Mouse (Mus musculus): ENCODE measurements around the gene Olfr370. TPM values are rescaled to one million over a fixed set of nuclear protein-coding genes. Genes with fewer than 3 reads are reported as not detected.
"Not testable (repeated sequence)": the region's sequence is repeated elsewhere in the genome, so short reads cannot be mapped to it uniquely, and the experiment has no call there.

Olfr370 gene
- polyA plus RNA-seq, 1 experiment from 2014 or later: 0.04 TPM

DNA sequence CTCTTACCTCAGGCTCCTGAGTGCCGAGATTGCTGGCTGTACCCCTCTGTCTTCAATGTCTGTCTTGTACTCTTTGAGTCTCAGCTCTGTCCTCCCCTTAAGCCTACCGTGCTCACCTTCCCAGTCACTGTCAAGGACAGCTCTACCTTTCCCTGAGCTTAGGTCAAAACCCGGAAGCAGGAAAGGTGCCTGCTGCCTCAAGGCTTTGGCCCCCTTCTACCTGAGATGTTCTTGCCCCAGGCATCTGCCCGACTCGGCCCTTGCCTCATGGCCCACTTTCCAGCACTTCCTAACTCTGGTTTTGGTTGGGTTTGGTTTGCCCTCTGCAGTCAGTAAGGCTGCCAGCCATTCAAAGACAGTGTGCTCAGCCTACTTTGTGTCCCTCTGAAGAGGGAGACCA, 33.2 kb downstream of the Olfr370 start:
- no peaks in the 10 kb centered on the region for H3K27me3 ChIP-seq
- no peaks in the 10 kb centered on the region for H3K9me3 ChIP-seq
- no peak overlapping the region for H3K27ac ChIP-seq
- no peak overlapping the region; the same call in 1 of the 2 replicates for H3K9ac ChIP-seq (replicated peaks)
- H3K4me2 ChIP-seq (replicated peaks): no peak overlapping the region
- ATAC-seq: no peak
- H3K36me3 ChIP-seq: peaks cover 48% of the 10 kb centered on the region
- no peak overlapping the region; the same call in 1 of the 2 replicates for H3K4me3 ChIP-seq (replicated peaks)
- peaks cover 23% of the 10 kb centered on the region for H3K4me1 ChIP-seq (replicated peaks)
- 82% methylated on average over 5 of the region's 5 CpGs for WGBS

DNA sequence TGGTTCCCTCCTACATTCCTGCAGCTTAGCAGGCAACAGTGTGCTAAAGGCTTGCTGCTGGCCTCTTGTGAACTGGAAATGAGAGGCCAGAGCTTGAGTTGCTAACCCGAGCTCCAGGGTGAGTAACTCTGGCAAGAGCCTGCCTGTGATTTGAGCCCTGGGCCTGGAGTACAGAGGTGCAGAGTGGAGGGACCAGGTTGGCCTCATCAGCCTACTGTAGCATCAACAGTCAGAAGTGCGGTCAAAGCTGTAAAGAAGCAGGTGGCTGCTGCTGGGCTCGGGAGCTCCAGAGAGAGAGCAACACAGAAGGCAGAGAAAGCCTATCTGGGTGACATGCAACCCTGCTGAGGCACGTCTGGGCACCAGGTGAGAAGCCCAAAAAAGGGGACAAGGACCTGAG, 33.6 kb downstream of the Olfr370 start:
- peaks cover 52% of the 10 kb centered on the region for H3K36me3 ChIP-seq
- H3K4me3 ChIP-seq (replicated peaks): no peak overlapping the region

DNA sequence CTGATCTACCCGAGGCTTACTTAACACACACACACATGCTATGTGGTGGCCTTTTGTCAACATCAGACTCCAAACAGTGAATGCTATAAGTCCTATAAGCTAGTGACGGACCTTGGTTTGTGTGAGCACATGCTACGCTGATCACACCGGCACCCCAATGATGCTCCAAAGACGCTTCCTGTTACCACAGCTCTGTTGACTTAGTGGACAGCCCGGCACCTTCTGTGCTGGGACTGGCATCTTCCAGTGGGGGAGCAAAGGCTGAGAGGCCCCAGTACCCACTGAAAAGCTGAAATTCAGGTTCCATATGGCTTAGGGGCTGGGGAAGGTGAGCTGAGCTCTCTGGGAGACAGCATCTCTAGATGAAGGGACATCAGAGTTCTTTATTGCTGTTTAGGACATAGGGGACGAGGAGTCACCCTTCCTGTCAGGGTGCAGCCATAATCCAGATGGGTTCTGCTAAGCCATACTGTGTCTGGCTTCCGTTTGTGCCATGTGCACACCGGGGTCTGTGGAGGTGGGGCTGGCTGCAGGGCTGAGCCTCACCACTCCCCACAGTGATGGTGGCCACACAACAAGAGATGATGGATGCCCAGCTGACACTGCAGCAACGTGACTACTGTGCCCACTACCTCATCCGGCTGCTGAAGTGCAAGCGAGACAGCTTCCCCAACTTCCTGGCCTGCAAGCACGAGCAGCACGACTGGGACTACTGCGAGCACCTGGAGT, 34.9 kb downstream of the Olfr370 start:
- H3K27ac ChIP-seq: no peak overlapping the region
- no peak overlapping the region for H3K9ac ChIP-seq (replicated peaks)
- H3K27me3 ChIP-seq: no peaks in the 10 kb centered on the region
- no peak for ATAC-seq
- peaks cover 56% of the 10 kb centered on the region for H3K36me3 ChIP-seq
- no peak overlapping the region for H3K4me3 ChIP-seq (replicated peaks)
- no peak overlapping the region for H3K4me2 ChIP-seq (replicated peaks)
- peaks cover 35% of the 10 kb centered on the region for H3K4me1 ChIP-seq (replicated peaks)
- no peaks in the 10 kb centered on the region for H3K9me3 ChIP-seq
- 93% methylated on average over 13 of the region's 15 CpGs for WGBS

More for the DNA sequence above, 33.6 kb downstream of the Olfr370 start:
- Histone ChIP-seq H3K27me3 (no peaks in the 10 kb centered on the region), H3K9me3 (no peaks in the 10 kb centered on the region), H3K9ac (replicated peaks) (no peak overlapping the region), H3K4me1 (replicated peaks) (peaks cover 27% of the 10 kb centered on the region), H3K27ac (no peak overlapping the region), H3K4me2 (replicated peaks) (no peak overlapping the region)
- WGBS: 87% methylated on average over 4 of the region's 4 CpGs
- no peak for ATAC-seq

- H3K36me3 ChIP-seq: peaks cover 61% of the 10 kb centered on the region
- H3K27me3 ChIP-seq; H3K4me3 ChIP-seq (replicated peaks); H3K4me2 ChIP-seq (replicated peaks); H3K9me3 ChIP-seq; H3K27ac ChIP-seq; ATAC-seq; H3K9ac ChIP-seq (replicated peaks): not testable (repeated sequence)
- peaks cover 40% of the 10 kb centered on the region for H3K4me1 ChIP-seq (replicated peaks)
- 93% methylated on average over 4 of the region's 7 CpGs for WGBS
These were observed 35.4 kb downstream of the Olfr370 start for GRCm38 (mm10) chr8:83571001-83571340.

DNA sequence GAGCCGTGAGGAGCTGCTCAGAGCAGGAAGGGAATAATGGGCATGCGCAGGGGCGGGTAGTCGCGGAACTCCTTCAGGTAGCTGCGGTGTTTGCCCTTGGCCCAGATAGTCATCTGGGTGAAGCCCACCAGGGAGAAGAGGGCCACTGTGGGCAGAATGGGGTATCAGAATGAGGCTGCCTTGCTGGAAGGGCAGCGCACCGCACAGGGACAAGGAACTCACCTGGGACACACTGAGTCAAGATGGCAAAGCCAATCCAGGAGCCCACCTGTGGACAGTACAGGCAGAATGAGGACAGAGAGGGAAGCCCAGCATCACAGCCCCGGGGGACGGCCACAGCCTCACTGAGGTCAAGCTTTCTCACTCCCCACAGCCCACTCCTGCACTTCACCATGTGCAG, 36.2 kb downstream of the Olfr370 start:
- Histone ChIP-seq H3K9me3 (no peaks in the 10 kb centered on the region), H3K27me3 (no peaks in the 10 kb centered on the region), H3K36me3 (peaks cover 62% of the 10 kb centered on the region), H3K4me1 (replicated peaks) (peaks cover 49% of the 10 kb centered on the region), H3K27ac (no peak overlapping the region), H3K9ac (replicated peaks) (no peak overlapping the region), H3K4me2 (replicated peaks) (no peak overlapping the region), H3K4me3 (replicated peaks) (no peak overlapping the region)
- no peak for ATAC-seq
- 97% methylated on average over 10 of the region's 10 CpGs for WGBS

DNA sequence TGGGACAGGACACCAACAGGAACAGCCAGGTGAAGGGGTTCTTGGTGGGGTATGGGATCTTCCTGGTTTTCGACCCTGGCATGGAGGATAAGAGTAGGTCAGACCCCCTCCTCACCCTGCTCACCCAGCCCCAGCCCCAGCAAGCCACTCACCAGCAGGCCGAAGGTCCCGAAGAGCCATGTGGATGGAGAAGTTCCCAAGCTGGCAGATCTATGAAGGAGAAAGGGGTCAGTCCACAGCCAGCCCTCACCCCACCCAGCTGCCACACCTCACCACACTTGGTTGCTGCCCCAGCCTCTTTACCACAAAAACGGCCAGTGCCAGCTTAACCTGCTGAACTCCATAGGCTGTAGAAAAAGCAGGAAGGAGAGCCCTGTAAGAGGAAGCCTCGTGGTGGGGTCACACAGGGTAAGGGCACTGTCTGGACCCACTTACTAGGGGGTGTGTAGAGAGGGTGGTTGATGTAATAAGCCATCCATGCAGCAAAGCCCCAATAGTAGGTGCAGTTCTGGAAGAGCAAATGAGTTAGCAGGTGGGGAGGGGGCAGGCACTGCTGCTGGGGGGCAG, 36.7 kb downstream of the Olfr370 start:
- Histone ChIP-seq H3K4me3 (replicated peaks) (no peak overlapping the region), H3K36me3 (peaks cover 62% of the 10 kb centered on the region), H3K9ac (replicated peaks) (no peak overlapping the region), H3K27me3 (no peaks in the 10 kb centered on the region), H3K9me3 (no peaks in the 10 kb centered on the region), H3K4me2 (replicated peaks) (no peak overlapping the region), H3K27ac (no peak overlapping the region), H3K4me1 (replicated peaks) (peaks cover 51% of the 10 kb centered on the region)
- no peak for ATAC-seq
- 93% methylated on average over 5 of the region's 5 CpGs for whole genome bisulfite sequencing

DNA sequence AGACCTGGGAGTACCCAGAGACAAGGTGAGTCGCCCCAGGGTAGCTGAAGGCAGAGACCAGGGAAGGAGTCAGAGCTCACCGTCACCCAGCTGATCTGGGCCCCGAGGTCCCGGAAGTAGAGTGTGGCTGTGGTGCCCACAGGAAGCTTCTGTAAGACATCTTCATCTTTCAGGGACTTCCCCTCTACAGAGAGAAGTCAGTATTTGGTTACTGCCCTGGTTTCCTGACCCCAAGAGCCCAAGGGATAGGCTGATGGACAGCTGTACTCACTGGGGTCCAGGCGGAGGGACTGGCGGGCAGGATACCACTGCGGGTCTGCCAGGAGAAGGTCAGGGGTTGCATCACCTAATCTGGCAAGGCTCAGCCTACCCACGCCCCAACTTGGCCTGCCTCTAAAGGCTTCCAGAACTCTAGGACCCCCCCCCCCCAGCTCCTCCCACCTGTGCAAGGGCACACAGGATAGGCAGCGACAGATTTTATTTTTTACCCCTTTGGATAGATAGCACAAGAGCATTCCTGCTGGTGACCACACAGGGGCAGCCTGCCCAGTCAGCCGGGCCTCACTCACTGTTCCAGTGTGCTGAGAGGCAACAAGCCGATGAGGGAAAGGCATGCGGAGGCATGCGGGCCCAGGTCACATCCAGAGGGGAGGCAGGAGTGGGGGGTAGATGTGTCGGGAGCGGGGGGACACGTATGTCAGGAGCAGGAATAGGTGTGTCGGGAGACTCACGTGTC, 37.7 kb downstream of the Olfr370 start:
- no peak overlapping the region for H3K9ac ChIP-seq (replicated peaks)
- peaks cover 62% of the 10 kb centered on the region for H3K36me3 ChIP-seq
- no peak overlapping the region for H3K4me3 ChIP-seq (replicated peaks)
- no peak overlapping the region for H3K4me2 ChIP-seq (replicated peaks)
- 88% methylated on average over 18 of the region's 18 CpGs for WGBS
- peaks cover 49% of the 10 kb centered on the region for H3K4me1 ChIP-seq (replicated peaks)
- H3K9me3 ChIP-seq: no peaks in the 10 kb centered on the region
- H3K27me3 ChIP-seq: no peaks in the 10 kb centered on the region
- ATAC-seq: no peak
- no peak overlapping the region for H3K27ac ChIP-seq

- H3K4me3 ChIP-seq (replicated peaks): no peak overlapping the region
- peaks cover 53% of the 10 kb centered on the region for H3K36me3 ChIP-seq
- ATAC-seq: no peak
- no peak overlapping the region for H3K9ac ChIP-seq (replicated peaks)
- no peaks in the 10 kb centered on the region for H3K9me3 ChIP-seq
- 87% methylated on average over 15 of the region's 15 CpGs for WGBS
- H3K27ac ChIP-seq: no peak overlapping the region
- no peaks in the 10 kb centered on the region for H3K27me3 ChIP-seq
- peaks cover 53% of the 10 kb centered on the region for H3K4me1 ChIP-seq (replicated peaks)
- H3K4me2 ChIP-seq (replicated peaks): no peak overlapping the region
These were observed 39.2 kb downstream of the Olfr370 start for GRCm38 (mm10) chr8:83574631-83575315.

DNA sequence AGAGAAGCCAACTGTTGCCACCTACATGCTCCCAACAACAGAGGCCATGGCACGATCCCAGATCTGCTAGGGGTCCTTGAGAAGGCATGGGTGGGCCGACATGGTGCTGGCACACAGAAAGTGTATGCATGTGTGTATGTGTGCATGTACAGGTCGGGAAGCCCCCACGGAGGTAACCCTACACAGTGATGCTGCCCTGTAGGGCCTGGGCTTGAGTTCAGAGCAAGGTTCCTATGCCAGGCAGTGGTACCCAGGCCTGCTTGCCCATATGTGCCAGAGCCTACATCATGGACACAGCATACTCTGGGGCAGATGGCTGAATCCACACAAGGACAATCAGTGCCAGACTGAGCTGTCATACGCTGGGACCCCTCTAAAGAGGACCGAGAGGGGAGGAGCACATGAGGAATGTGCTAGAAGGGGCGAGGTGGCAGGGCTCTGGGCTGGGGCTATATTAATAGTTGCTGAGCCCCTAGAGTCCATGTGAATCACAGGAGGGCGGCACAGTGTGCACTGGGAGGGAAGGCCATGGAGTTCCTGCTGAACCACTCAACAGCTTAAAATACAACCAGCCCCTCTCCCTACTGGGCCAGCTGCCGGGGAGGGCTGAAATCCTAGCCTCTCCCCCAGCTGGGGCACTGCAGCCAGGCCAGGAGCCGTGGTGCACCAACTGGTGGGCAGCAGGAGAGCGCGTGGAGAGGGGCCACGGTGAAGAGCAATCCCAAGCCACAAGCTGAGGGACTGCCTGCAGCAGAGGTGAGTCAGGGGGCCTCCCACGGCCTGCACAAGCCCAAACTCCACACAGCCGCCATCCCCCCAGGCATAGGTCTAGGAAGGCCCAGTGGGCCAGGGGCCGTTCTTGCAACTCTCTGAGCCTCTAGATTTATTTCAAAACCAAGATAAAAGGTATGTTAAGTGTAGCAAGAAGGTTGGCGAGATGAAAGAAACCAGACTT, 40.3 kb downstream of the Olfr370 start:
- no peak overlapping the region for H3K9ac ChIP-seq (replicated peaks)
- H3K27me3 ChIP-seq: no peaks in the 10 kb centered on the region
- 81% methylated on average over 17 of the region's 17 CpGs for WGBS

GRCm38 (mm10) chr8:83576516-83576895, 40.9 kb downstream of the Olfr370 start:
- Histone ChIP-seq H3K4me2 (replicated peaks) (no peak overlapping the region), H3K36me3 (peaks cover 41% of the 10 kb centered on the region), H3K4me1 (replicated peaks) (peaks cover 69% of the 10 kb centered on the region), H3K9ac (replicated peaks) (no peak overlapping the region), H3K4me3 (replicated peaks) (no peak overlapping the region), H3K9me3 (no peaks in the 10 kb centered on the region), H3K27me3 (no peaks in the 10 kb centered on the region), H3K27ac (0 out of 2 replicates have a peak overlapping the region, but pooled peaks have one; percentile 14)
- ATAC-seq: no peak
- 87% methylated on average over 3 of the region's 4 CpGs for WGBS

More for the DNA sequence above, 40.3 kb downstream of the Olfr370 start:
- Histone ChIP-seq H3K36me3 (peaks cover 47% of the 10 kb centered on the region), H3K27ac (peak overlapping the region; percentile 35; the same call in 1 of the 2 replicates), H3K4me2 (replicated peaks) (no peak overlapping the region), H3K9me3 (no peaks in the 10 kb centered on the region), H3K4me3 (replicated peaks) (no peak overlapping the region), H3K4me1 (replicated peaks) (peaks cover 64% of the 10 kb centered on the region)
- ATAC-seq: no peak

GRCm38 (mm10) chr8:83576921-83577320, 41.3 kb downstream of the Olfr370 start:
- Histone ChIP-seq H3K4me3 (replicated peaks) (no peak overlapping the region), H3K9me3 (no peaks in the 10 kb centered on the region), H3K36me3 (peaks cover 37% of the 10 kb centered on the region), H3K9ac (replicated peaks) (no peak overlapping the region; the same call in 1 of the 2 replicates), H3K27me3 (no peaks in the 10 kb centered on the region), H3K27ac (0 out of 2 replicates have a peak overlapping the region, but pooled peaks have one; percentile 4), H3K4me1 (replicated peaks) (peaks cover 72% of the 10 kb centered on the region), H3K4me2 (replicated peaks) (no peak overlapping the region)
- no peak for ATAC-seq
- 69% methylated on average over 4 of the region's 4 CpGs for WGBS
